Mouse (Mus musculus) erythroblast, adult 5-6 weeks (primary cell): ENCODE results near the gene 1700020L24Rik. TPM values are rescaled to one million over a fixed set of nuclear protein-coding genes. Genes with fewer than 3 reads are reported as not detected.
A peak's percentile ranks its signal among the peaks of the same experiment; 100 is the strongest.

Source experiments
- ATAC-seq: replicated peaks from 2 replicates; pipeline ENCODE4 v1.8.0; 2016; ENCODE audit warnings: moderate number of reproducible peaks, mild to moderate bottlenecking, moderate TSS enrichment, inconsistent platforms; ENCODE audit not compliant: poor library complexity, low FRiP score, severe bottlenecking
- total RNA-seq, 2 experiments: library from RNA; stranded (forward) in 1 of 2; stranded (reverse) in 1 of 2; fragments of 150-400 nt in 1 of 2; fragments of 200-764, 138-1000 nt in 1 of 2; gene quantifications; 2 replicates each; pipeline versions ENCODE4 v1.2.3 to v1.2.4; 2015 to 2017; ENCODE audit warnings: low replicate concordance in 2 of 2

Gene 1700020L24Rik
- total RNA-seq, 2 experiments from 2014 or later, result 3.8 to 24.8 TPM

DNA sequence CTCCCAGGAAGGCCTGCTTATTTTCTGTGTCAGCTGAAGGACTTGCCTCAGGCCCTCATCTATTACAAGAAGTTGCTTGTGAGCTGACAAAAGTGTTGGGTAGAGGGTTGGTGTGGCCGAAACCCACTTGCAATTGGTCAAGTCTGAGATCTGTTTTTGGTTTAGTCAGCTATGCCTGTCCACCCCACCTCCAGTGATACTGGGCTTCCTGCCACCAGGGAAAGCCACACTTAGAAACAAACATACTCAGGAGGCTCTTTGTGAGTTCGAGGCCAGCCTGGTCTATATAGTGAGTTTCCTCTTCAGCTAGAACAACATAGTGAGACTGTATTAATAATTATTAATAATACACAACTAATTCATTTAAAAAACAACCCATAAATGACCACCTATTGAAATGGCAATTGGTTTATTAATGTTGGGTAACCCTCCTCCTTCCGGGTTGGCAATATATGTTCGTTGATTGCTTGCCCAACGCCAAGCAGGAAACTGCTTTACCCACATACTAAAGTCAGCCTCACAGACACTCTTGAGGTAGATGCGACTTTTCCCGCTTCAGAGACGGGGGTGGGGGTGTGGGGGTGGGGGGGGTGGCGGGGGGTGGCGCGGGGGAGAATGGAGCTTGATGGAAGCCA lies 2.1 kb downstream of the 1700020L24Rik start:
- ATAC-seq, result no peak

DNA sequence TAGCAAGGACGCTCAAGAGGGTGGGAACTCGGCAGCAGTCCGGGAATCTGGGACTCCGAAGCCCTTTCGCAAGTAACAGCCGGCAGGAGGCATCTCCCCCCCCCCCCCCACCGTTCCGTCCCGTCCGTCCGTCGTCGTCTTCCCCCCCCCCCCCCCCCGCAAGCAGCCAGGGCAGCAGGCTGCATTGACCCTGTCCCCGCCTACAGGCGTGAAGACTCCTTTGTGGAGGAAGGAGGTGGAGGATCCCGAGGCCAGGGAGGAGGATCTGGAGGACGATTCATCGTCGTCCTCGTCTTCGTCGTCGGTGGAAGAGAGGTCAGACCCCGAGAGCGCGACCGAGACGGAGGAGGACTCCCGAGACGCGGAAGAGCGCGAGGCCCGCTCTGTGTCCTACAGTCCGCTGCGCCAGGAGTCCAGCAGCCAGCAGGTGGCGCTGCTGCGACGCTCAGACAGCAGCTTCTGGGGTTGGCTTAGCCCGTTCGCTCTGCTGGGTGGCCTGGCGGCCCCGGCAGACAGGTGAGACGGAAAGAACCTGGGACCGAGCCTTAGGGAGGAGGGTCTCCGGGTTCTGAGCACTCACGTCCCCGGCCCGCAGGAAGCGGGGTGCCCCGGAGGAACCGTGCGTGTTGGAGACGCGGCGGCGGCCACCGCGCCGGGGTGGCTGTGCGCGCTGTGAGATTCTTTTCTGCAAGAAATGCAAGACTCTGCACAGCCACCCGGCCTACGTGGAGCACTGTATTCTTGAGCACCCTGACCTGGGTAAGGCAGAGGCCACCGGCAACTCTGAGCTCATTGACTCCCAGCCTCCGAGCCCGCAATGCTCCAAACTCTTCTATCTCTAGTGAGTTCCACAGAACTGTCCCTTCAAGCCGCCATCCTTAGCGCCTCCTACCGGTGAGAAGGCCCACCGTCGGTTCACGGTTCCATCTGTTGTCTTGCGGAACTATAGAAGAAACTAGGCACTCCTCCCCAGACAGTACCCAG lies 2.9 kb downstream of the 1700020L24Rik start:
- peak; percentile 92 for ATAC-seq

DNA sequence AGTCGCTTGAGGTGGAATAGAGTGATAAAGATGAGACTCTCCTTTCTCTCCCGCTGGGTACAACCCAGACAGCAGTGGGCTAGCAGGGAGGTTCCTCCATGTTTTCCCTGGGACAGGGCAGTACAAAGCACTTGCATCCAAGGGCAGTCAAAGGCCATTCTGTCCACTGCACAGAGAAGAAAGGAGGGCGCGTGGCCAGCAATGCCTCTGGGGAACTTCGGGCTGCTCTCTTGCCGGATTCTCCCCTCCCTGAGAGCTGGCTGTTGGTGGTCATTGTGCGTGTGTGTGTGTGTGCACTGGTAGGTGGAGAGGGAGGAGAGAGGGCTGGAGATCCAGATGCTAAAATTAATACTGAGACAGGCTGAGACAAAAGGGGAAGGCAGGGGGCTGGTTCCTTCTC lies 3.8 kb downstream of the 1700020L24Rik start:
- no peak for ATAC-seq

DNA sequence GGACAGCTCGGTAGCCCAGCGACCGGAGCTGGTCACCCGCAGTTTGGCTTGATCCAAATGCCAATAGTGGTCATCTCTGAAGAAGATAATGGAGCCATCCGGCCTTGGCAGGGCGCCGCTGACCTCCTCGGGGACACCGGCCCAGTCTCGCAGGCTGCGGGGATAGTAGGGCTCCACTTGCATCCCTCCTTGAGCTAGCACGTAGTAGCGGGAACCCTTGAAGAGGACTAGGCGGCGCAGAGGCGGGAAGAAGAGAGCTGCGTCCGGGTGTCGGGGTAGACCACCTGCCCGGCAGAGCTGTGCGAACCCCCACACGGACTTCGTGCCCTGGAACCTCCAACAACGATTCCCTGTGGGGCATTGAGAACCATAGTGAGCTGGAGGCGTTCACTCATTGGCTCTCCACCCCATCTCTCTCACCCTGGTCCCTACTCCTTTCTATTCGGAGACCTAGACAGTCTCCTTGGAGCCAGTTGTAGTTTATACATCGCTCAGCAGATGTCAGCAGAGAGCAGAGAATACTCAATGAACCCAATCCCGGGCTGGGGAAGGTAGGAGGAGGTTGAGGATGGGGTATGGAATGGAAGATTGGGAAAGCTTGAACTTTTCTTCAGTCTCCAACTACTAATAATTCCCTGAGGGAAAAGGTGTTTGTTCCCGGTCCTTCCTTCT lies 5.3 kb downstream of the 1700020L24Rik start:
- no peak for ATAC-seq

DNA sequence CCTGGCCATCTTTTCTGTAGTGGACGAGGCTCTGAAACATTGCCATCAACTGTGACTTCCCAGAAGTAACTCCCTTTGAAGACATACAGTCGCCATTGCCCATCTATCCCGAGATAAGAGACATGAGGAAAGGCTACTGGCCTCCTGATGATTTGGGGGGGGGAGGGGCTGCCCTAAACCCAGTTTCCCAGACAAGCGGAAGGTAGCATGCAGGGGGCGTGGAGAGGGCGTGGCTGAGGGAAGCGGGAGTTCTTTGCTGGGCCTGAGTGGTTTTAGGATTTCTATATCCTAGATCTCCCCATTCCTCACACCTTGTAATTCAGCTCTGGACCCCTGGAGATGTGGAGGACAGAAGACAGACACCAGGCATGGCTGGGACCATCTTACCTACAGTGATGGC lies 6.3 kb downstream of the 1700020L24Rik start:
- no peak for ATAC-seq

DNA sequence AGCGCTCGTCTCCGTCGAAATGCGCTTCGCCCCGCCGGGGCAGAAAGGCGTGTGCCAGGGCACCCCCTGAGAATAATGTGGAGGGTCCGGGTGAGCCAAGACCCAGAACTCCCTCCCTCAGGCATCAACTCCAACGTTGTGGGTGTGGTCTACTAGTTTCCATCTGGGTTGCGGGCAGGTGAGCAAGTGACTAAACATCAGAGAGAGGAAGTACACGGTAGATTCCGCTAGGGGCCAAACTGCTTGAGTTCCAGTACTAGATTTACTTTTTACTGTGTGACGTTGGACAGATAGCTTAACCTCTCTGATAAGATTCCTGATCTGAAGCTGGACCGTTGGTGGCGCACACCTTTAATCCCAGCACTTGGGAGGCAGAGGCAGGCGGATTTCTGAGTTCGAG lies 7.5 kb downstream of the 1700020L24Rik start:
- no peak for ATAC-seq

DNA sequence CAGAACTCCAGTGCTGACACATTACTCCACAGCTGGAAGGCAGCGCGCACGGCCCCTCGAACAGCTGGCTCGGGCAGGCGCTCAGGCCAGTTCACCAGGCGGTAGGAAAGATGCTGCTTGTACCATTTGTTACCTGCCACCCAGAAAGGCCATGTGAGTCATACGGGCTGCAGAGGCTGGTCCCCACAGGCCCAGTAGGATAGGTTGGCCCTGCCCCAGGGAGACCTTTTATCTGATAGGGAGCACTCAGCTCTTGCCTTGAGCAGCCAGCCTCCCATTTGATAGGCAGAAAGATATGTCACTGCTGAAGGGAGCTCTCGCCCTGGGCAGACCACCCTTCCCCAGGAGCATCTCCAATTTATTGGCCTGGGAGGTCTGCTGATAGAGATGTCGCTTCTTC lies 10.1 kb downstream of the 1700020L24Rik start:
- ATAC-seq, result no peak

DNA sequence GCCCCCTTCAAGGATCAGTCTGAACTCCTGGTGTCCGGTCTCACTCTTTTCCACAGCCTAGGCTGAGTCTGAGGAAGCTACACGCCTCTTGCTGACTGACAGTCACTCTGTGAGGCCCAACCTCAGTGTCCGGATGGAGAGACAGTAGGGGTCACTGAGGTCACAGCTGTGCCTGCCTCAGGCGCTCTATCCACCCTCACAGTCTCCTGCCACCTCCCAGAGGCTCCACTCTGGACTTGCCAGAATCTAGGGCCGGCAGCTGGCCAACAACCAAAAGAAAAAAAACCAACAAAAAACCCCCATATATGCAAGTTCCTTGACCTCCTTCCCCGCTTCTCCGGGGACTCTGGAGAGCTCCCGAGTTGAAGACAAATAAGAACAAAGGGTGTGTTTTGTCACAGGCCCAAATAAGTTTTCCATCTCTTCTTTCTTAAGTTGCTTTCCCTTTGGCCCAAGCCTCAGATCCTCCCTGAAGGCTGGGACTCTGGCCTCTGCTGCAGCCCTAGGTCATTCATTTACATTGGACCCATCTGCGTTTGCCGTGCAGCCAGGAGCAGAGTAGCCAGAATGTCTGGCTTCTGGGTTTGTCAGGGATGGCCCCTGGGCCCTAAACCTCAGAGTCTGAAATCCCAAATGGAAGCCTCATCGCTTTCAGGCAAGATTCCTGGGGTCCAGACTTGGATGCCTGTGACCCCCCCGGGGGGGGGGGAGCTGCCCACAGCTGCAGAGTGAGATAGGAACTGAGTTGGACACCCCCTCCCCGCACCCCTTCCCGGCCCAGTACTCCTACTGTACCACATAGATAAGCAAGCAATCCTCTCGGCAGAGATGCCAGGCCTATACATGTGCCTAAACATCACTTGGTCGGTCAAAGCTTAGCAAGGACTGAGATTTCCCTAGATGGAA lies 10.8 kb downstream of the 1700020L24Rik start:
- no peak for ATAC-seq

DNA sequence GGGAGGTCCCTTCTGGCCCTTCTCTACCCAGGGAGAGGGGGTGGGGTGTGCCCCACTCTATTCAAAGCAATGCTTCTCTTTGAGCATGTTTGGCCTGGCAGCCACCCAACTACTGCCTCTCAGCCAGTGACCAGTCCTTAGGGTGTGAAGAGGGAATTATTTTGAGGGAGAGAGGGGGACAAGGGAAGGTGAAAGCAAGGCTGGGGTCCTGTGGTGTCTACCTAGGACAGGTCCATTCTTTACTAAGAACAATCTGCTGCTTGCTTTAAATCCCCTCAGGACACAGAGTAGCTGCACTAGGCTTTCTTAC lies 11.4 kb downstream of the 1700020L24Rik start:
- ATAC-seq, result no peak

DNA sequence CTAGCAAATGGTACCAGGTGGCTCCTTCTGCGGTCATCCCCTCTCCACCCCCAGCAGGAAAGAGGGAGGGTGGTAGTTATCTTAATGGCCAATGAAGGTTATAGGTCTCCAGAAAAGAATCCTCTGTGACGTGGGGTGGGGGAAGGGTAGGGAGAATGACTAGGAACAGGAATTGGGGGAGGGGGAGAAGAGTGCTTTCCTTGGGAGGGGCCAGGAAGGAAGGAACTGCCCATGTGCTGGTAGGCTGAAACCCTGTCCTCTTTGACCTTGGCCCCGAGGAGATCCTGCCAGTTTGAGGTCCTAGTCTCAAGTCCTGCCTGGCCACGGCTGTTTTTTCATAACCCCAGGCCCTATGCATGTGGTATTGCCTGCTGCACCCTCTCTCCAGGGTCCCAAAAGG lies 11.8 kb downstream of the 1700020L24Rik start:
- ATAC-seq, result no peak

DNA sequence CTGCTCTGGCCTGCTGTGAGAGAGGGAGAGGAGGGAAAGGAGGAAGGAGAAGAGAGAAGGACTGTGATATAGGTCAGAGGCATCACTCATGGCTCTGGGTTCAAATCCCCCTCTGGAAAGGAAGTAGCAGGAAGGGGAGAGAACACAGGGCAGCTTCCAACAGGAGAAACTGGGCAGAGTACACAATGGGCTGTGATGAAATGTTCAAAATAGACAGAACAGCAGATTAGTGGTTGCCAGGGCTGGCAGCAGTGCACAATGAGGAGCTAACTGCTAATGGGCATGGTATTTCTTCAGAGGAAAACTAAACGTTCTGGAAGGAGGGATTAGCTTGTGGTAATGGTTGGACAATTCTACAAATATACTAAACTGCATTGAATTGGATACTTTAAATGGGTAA lies 13.1 kb downstream of the 1700020L24Rik start:
- no peak for ATAC-seq

DNA sequence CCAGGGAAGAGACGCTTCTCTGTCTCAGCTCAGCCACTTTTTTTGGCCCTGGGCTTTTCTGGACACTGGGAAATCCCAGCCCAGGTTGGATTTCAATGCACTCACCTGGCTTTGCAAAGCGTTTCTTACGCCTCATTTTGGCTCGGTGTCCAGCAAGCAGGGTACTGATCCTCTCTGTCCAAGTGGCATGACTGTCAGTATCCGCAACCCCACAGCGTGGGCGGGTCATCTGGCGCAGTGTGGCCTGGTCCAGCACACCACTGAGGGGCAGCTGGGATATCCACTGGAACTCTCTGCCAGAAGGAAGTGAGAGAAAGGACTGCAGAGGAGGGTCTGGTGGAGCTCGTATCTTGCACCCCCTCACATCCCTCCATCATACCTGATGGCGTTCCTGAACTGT lies 13.8 kb downstream of the 1700020L24Rik start:
- no peak for ATAC-seq

DNA sequence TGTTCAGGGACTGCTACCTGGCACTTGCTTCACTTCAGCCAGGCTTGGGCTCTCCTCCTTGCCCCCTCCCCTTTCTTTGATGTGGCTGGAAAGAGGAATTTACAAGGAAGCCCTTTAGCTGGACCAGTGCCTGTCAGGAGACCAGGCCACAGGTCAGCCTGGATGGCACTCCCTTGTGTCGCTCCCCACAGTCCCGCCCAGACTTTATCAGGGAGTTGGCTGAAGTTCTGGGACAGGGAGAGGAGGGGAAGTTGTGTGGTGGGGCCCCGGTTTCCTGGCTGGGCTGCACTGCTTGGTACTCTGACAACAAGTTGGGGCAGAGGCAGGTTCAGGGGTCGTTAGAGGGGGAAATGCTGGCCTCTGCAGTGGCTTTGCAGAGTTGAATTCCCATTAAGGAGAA lies 17.1 kb downstream of the 1700020L24Rik start:
- no peak for ATAC-seq

DNA sequence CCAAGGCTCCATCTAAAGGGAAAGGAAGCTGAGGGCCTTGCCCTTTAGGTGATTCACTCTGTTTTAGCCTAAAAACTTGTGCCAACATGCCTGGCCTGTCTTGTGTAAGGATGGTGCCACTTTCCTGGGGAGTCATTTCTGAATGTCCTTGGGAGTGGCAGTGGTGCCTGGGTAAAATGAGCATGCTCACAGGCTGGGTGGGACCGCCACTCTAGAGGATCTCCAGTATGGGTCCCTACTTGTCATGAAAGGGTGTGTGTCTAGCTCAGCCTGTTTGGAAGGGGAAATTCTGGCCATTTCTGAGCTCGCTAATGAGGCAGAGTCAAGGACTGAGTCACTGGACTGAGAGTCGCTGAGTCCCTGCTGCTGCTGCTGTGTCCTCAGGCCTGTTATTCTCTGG lies 18.1 kb downstream of the 1700020L24Rik start:
- ATAC-seq, result no peak

DNA sequence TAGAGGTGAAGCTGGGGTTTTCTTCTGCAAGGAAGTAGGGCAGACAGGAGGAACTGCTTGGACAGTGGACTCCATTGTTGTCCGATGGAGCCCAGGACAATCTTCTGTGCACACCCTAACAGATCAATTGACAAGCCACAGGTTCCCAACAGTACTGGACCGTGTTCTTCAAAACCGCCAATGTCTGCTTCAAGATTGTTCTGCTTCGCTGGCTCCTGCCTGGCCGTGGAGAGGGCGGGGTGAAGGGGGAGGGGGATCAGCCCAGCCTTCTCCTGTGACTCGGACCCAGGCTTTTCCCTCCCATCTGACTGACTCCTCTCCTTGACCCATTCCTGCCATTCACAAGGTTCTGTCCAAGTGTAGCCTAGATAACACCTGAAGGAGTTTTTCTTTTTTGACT lies 19.8 kb downstream of the 1700020L24Rik start:
- ATAC-seq, result no peak

DNA sequence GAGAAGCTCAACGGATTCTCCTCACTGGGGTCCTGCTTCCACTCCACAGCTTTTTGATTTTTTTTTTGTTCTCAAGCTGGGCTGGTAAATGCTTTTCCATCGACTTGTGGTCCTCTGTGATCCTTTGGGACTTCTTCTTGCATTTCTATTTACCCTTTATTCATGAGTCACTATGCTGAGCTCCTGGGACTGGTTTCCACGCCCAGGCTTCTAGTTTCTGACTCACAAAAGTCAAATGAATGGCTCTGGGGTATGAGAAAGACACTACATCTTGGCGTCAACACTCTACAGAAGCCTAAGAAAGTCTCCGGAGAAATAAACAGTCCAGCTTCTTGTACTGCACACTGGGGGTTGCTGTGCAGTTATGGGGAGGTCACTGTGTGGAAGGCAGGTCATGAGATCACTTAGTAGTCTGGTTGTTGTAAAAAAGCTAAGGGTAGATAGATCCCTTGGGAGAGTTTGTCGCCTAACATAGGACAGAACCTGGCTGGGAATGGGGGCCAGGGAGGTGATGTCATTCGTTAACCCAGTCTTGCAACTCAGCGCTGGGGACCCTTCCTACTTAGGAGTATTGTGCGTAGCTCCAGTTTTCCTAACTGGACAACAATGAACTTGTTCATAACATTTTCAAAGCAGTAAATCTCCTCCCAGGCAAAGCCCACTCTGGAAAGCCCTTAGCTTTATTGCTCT lies 20.6 kb downstream of the 1700020L24Rik start:
- no peak for ATAC-seq

DNA sequence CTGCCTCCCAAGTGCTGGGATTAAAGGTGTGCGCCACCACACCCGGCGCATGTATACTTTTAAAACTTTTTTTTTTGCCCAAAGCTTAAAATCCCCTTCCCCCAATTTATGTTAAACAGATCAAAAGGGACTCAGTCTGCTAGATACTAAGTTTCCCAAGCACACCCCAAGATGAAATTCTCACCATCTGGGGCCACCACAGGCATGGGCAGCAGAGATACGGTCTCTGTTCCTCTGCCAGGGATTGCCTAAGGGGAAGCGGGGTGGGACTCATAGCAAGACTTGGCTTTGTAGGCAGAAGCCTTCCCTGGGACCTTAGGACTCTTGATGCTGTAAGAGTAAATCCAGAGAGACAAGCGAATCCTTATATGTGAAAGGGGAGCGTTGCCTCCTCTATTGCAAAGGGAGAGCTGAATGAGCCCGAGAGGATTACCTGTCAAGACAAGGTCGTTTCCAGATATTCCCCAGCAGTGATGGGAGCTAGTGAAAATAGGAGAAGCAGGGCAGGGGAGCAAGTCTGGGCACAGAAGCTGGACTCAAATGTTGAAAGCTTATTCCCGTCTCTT lies 24.1 kb downstream of the 1700020L24Rik start:
- no peak for ATAC-seq

DNA sequence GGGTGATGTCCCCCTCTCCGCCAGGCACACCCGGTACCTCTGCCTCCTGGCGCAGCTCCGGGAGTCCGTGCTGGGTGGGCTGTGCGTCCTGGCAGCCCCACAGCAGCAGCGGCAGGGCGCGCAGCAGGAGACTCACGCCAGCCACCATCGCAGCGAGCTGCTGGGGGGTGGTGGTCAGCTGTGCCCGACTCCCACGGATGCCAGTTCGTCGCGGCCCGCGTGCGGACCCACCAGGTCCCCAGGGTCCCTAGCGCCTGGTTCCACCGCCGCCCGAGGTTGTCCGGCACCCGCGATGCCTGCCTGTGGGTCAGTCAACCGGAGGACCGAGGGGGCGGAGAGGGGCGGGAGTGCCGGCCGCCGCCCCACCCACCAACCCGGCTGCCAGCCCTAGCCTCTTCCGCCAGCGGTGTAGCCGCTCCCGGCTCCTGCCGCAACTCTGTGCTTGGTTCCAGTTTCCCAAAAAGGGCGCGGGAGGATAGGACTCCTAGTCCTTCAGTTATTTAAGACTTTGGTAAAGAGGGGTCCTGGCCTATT lies 25.3 kb downstream of the 1700020L24Rik start, which contains the start of gene Mmp28:
TSS of gene Mmp28 (minus strand) at position 361 of the 534 bp plus-strand sequence.
- ATAC-seq, result no peak

DNA sequence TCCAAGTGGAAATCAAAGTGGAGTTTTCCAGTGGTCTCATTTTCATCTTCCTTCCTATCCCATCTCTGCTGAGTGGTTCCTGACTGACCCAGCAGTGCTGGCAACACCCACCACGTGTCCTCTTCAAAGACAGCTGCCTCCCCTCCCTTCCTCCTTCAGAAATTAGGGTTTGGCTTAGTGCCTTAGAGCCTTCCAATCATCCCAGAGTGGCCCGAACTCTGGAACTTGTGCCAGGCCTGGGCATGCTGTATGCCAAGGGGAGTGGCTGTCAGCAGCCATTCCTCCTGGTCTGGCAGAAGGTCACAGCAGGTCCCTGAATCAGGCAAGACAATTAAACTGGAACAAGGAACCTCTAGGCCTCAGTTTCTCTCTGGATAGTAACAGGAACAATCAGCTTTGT lies 28.5 kb downstream of the 1700020L24Rik start:
- ATAC-seq, result no peak
